Mouse (Mus musculus) mature B cell (primary cell): ENCODE results near the gene Zbed4.
"Not testable (repeated sequence)": the region's sequence is repeated elsewhere in the genome, so short reads cannot be mapped to it uniquely, and the experiment has no call there.

Source experiments
- in situ Hi-C: fragments of 300-500 bp; cut with MboI; formaldehyde crosslinking; loops from 2 replicates; pipeline ENCODE4 v1.14.3; 2019

Zbed4 gene

GRCm38 (mm10) chr15:88751564-88752402, at the start of gene Zbed4:
Gene Zbed4 (plus strand): TSS chr15:88751660.
- in situ Hi-C loops, result no loop called here

GRCm38 (mm10) chr15:88702501-88702900, 49.0 kb upstream of the Zbed4 start:
- in situ Hi-C loops, result no loop called here

- in situ Hi-C loops, result no loop called here
Observed at GRCm38 (mm10) chr15:88704284-88704683, 47.2 kb upstream of the Zbed4 start.

- in situ Hi-C loops, result no loop called here
Observed at GRCm38 (mm10) chr15:88706320-88706719, 45.1 kb upstream of the Zbed4 start.

- in situ Hi-C loops, result not testable (repeated sequence)
Observed at GRCm38 (mm10) chr15:88706987-88707386, 44.5 kb upstream of the Zbed4 start.

- in situ Hi-C loops, result no loop called here
Observed at GRCm38 (mm10) chr15:88708204-88708603, 43.3 kb upstream of the Zbed4 start.

- in situ Hi-C loops, result no loop called here
Observed at GRCm38 (mm10) chr15:88708657-88709511, 42.6 kb upstream of the Zbed4 start.

GRCm38 (mm10) chr15:88709878-88710277, 41.6 kb upstream of the Zbed4 start:
- in situ Hi-C loops, result no loop called here

- in situ Hi-C loops, result no loop called here
Observed at GRCm38 (mm10) chr15:88712501-88712900, 39.0 kb upstream of the Zbed4 start.

- in situ Hi-C loops, result no loop called here
Observed at GRCm38 (mm10) chr15:88714021-88714589, 37.4 kb upstream of the Zbed4 start.

GRCm38 (mm10) chr15:88716350-88716749, 35.1 kb upstream of the Zbed4 start:
- in situ Hi-C loops, result no loop called here

GRCm38 (mm10) chr15:88717239-88717638, 34.2 kb upstream of the Zbed4 start:
- in situ Hi-C loops, result no loop called here

GRCm38 (mm10) chr15:88723205-88723604, 28.3 kb upstream of the Zbed4 start:
- in situ Hi-C loops, result no loop called here

- in situ Hi-C loops, result no loop called here
Observed at GRCm38 (mm10) chr15:88724311-88724710, 27.1 kb upstream of the Zbed4 start.

- in situ Hi-C loops, result no loop called here
Observed at GRCm38 (mm10) chr15:88725036-88725435, 26.4 kb upstream of the Zbed4 start.

GRCm38 (mm10) chr15:88727204-88727603, 24.3 kb upstream of the Zbed4 start:
- in situ Hi-C loops, result no loop called here

GRCm38 (mm10) chr15:88730717-88731116, 20.7 kb upstream of the Zbed4 start:
- in situ Hi-C loops, result no loop called here

GRCm38 (mm10) chr15:88732405-88733020, 18.9 kb upstream of the Zbed4 start:
- in situ Hi-C loops, result no loop called here

- in situ Hi-C loops, result no loop called here
Observed at GRCm38 (mm10) chr15:88733041-88733751, 18.3 kb upstream of the Zbed4 start.

GRCm38 (mm10) chr15:88733834-88734571, 17.5 kb upstream of the Zbed4 start, which contains the start of gene Brd1:
Gene Brd1 (minus strand): TSS chr15:88734233.
- in situ Hi-C loops, result no loop called here

- in situ Hi-C loops, result no loop called here
Observed at GRCm38 (mm10) chr15:88736166-88736565, 15.3 kb upstream of the Zbed4 start.
